Mouse (Mus musculus) lung, postnatal 4 days (tissue): Measurements from ENCODE around the gene Iqsec1.

Source experiments
- DNase-seq, 2 experiments: peaks; one replicate each; pipeline ENCODE4 v3.0.0; 2021

Gene Iqsec1

GRCm38 (mm10) chr6:90780532-90780931 is 208.0 kb downstream of the Iqsec1 start:
- DNase-seq: no peak

GRCm38 (mm10) chr6:90778841-90779240 is 209.6 kb downstream of the Iqsec1 start:
- no peak for DNase-seq

GRCm38 (mm10) chr6:90777302-90777701 is 211.2 kb downstream of the Iqsec1 start:
- no peak for DNase-seq

GRCm38 (mm10) chr6:90775606-90776005 is 212.9 kb downstream of the Iqsec1 start:
- no peak for DNase-seq

GRCm38 (mm10) chr6:90773811-90774233 is 214.7 kb downstream of the Iqsec1 start:
- no peak for DNase-seq

- DNase-seq: peak in 1 of 2 experiments; percentile 56
These were observed 216.4 kb downstream of the Iqsec1 start for GRCm38 (mm10) chr6:90772120-90772519.

GRCm38 (mm10) chr6:90768526-90768925 is 220.0 kb downstream of the Iqsec1 start:
- no peak for DNase-seq

- DNase-seq: no peak
These were observed 220.6 kb downstream of the Iqsec1 start for GRCm38 (mm10) chr6:90767874-90768273.

GRCm38 (mm10) chr6:90764753-90765152 is 223.7 kb downstream of the Iqsec1 start:
- DNase-seq: peak in 1 of 2 experiments; percentile 47

GRCm38 (mm10) chr6:90763959-90764591 is 224.4 kb downstream of the Iqsec1 start:
- DNase-seq: peak; percentile 88 to 95

- no peak for DNase-seq
These were observed 225.2 kb downstream of the Iqsec1 start for GRCm38 (mm10) chr6:90763295-90763694.

- no peak for DNase-seq
These were observed 226.3 kb downstream of the Iqsec1 start for GRCm38 (mm10) chr6:90762120-90762736.

GRCm38 (mm10) chr6:90761301-90762056 is 227.0 kb downstream of the Iqsec1 start:
- DNase-seq: peak; percentile 67 to 85

- no peak for DNase-seq
These were observed 227.6 kb downstream of the Iqsec1 start for GRCm38 (mm10) chr6:90760886-90761285.

- DNase-seq: no peak
These were observed 228.7 kb downstream of the Iqsec1 start for GRCm38 (mm10) chr6:90759754-90760153.

- no peak for DNase-seq
These were observed 230.3 kb downstream of the Iqsec1 start for GRCm38 (mm10) chr6:90758155-90758554.

- peak; percentile 63 to 64 for DNase-seq
These were observed 231.0 kb downstream of the Iqsec1 start for GRCm38 (mm10) chr6:90757427-90757883.

GRCm38 (mm10) chr6:90756561-90756960 is 231.9 kb downstream of the Iqsec1 start:
- DNase-seq: no peak

GRCm38 (mm10) chr6:90755613-90755941 is 232.9 kb downstream of the Iqsec1 start:
- no peak for DNase-seq

GRCm38 (mm10) chr6:90754927-90755612 is 233.4 kb downstream of the Iqsec1 start:
- DNase-seq: peak in 1 of 2 experiments; percentile 36

GRCm38 (mm10) chr6:90754093-90754492 is 234.4 kb downstream of the Iqsec1 start:
- DNase-seq: peak in 1 of 2 experiments; percentile 33

GRCm38 (mm10) chr6:90753656-90754055 is 234.8 kb downstream of the Iqsec1 start:
- no peak for DNase-seq

- peak; percentile 41 to 44 for DNase-seq
These were observed 236.9 kb downstream of the Iqsec1 start for GRCm38 (mm10) chr6:90751624-90752023.
